Mouse (Mus musculus) forebrain, embryonic 15.5 days (tissue): ENCODE data around the gene Rhox4a. TPM values are rescaled to one million over a fixed set of nuclear protein-coding genes. Genes with fewer than 3 reads are reported as not detected.
"Not testable (repeated sequence)": the region's sequence is repeated elsewhere in the genome, so short reads cannot be mapped to it uniquely, and the experiment has no call there.

Source experiments
- ATAC-seq: fragments of 200-750 bp; cut with Nextera tagmentation; replicated peaks from 2 replicates; pipeline ENCODE4 v1.8.0; 2017; ENCODE audit warnings: mild to moderate bottlenecking, moderate TSS enrichment, moderate library complexity
- H3K27ac ChIP-seq: fragments of 300-500 bp; sonication (generic); replicated peaks from 2 replicates; pipeline ENCODE4 v1.5.1; 2015; ENCODE audit warnings: mild to moderate bottlenecking, inconsistent platforms
- H3K27me3 ChIP-seq: fragments of 300-500 bp; sonication (generic); 2 replicates; pipeline ENCODE4 v1.6.1; 2015; ENCODE audit warnings: inconsistent platforms
- H3K36me3 ChIP-seq: fragments of 300-500 bp; sonication (generic); 2 replicates; pipeline ENCODE4 v1.6.1; 2015; ENCODE audit warnings: mild to moderate bottlenecking, inconsistent platforms
- H3K4me1 ChIP-seq: fragments of 300-500 bp; sonication (generic); 2 replicates; pipeline ENCODE4 v1.6.1; 2015; ENCODE audit warnings: inconsistent platforms
- H3K4me2 ChIP-seq: fragments of 300-500 bp; sonication (generic); replicated peaks from 2 replicates; pipeline ENCODE4 v1.6.1; 2015; ENCODE audit warnings: mild to moderate bottlenecking, inconsistent platforms
- H3K4me3 ChIP-seq: fragments of 300-500 bp; sonication (generic); 2 replicates; pipeline ENCODE4 v1.5.1; 2015; ENCODE audit warnings: mild to moderate bottlenecking, inconsistent platforms
- H3K9ac ChIP-seq: fragments of 300-500 bp; sonication (generic); replicated peaks from 2 replicates; pipeline ENCODE4 v1.6.1; 2015; ENCODE audit warnings: mild to moderate bottlenecking, inconsistent platforms
- H3K9me3 ChIP-seq: fragments of 300-500 bp; sonication (generic); 2 replicates; pipeline ENCODE4 v1.6.1; 2016; ENCODE audit warnings: inconsistent platforms
- WGBS: fragments of 180-500 bp; shearing (Covaris S2); methylation state at CpG from one replicate; pipeline ENCODE4 v1.1.7; 2015; ENCODE audit warnings: mixed read lengths; 5-methylcytosine and 5-hydroxymethylcytosine counted together
- polyA plus RNA-seq: library from polyadenylated mRNA; unstranded; fragments of >200 nt; fragmentation: Nextera tagmentation; extraction: Ambion mirVana; gene quantifications from 2 replicates; pipeline ENCODE4 v1.2.1, GENCODE M21; 2015

Rhox4a gene
- polyA plus RNA-seq: not detected in 2 replicates

DNA sequence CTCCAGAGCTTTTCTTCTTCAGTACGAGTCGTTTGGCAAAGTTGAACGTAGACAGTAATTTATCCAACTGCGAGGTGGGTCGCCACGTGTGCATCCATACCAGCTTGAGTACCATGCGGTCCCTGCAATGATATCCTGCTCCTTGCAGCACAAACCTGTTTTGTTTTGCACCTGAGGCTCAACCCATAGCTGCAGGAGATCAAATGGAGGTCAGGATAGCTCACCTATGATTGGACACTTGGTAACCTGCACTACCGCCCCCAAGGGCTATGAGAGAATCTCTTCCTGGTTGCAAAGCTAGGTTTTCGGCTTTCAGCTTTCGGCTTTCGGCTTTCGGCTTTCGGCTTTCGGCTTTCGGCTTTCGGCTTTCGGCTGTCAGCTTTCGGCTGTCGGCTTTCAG lies at the start of gene Rhox4a:
TSS of gene Rhox4a (plus strand) at position 301 of the 400 bp plus-strand sequence.
- H3K4me2 ChIP-seq, H3K9ac ChIP-seq, H3K9me3 ChIP-seq, ATAC-seq, H3K4me3 ChIP-seq, H3K4me1 ChIP-seq, H3K27ac ChIP-seq, H3K27me3 ChIP-seq, H3K36me3 ChIP-seq: not testable (repeated sequence)
- 94% methylated on average over 11 of the region's 19 CpGs for WGBS

GRCm38 (mm10) chrX:37222158-37222557 lies 43.0 kb upstream of the Rhox4a start, which contains the start of gene Rhox1:
Gene Rhox1 (minus strand): TSS chrX:37222258.
- not testable (repeated sequence) for H3K4me3 ChIP-seq, H3K36me3 ChIP-seq, H3K4me2 ChIP-seq, H3K27me3 ChIP-seq, H3K4me1 ChIP-seq, H3K9me3 ChIP-seq, H3K27ac ChIP-seq, ATAC-seq, H3K9ac ChIP-seq
- 81% methylated on average over 1 of the region's 1 CpGs for WGBS

GRCm38 (mm10) chrX:37244676-37245075 lies 20.5 kb upstream of the Rhox4a start, which contains the start of gene Rhox2a:
Gene Rhox2a (plus strand): TSS chrX:37244976.
- not testable (repeated sequence) for H3K4me1 ChIP-seq, H3K9me3 ChIP-seq, H3K27ac ChIP-seq, H3K9ac ChIP-seq, ATAC-seq, H3K4me2 ChIP-seq, H3K4me3 ChIP-seq, H3K27me3 ChIP-seq, H3K36me3 ChIP-seq
- WGBS: 100% methylated on average over 2 of the region's 9 CpGs

DNA sequence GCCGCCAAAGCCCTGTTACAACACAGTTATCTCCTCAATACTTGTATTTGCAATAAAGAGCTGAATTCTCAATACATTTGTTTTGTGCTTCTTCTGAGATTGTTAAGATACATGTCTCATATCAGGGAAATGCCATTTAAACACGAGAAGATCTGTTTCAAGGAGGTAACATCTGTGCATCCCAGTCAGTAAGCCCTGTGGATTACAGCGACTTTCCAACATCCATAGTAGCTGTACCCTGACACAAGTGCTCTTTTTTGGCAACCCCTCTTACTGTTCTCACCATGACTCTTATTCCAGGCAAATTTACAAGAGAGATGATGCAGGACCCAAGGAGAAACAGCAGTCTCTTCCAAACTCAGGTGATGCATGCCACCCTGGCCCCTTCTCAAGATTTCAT lies 15.5 kb upstream of the Rhox4a start, which contains the start of gene Rhox3a:
TSS of gene Rhox3a (plus strand) at position 301 of the 400 bp plus-strand sequence.
- H3K4me3 ChIP-seq, H3K36me3 ChIP-seq, ATAC-seq, H3K4me1 ChIP-seq, H3K27ac ChIP-seq, H3K9ac ChIP-seq, H3K27me3 ChIP-seq, H3K9me3 ChIP-seq, H3K4me2 ChIP-seq: not testable (repeated sequence)
- WGBS: 93% methylated on average over 1 of the region's 3 CpGs

Other genes with a start within 250 kb of the Rhox4a start
- not detected in 2 replicates for gene Sowahd, start 216.5 kb upstream of the Rhox4a start, polyA plus RNA-seq
- 336 and 348 TPM in 2 replicates for gene Rpl39, start 179.9 kb upstream of the Rhox4a start, polyA plus RNA-seq
- 27.2 and 30.3 TPM in 2 replicates for gene Upf3b, start 155.0 kb upstream of the Rhox4a start, polyA plus RNA-seq
- gene Nkap, start 138.5 kb upstream of the Rhox4a start, polyA plus RNA-seq: 19.1 and 20.3 TPM in 2 replicates
- 0.20 and 0.22 TPM in 2 replicates for gene Akap14, start 96.5 kb upstream of the Rhox4a start, polyA plus RNA-seq
- gene Ndufa1, start 74.2 kb upstream of the Rhox4a start, polyA plus RNA-seq: 449 and 519 TPM in 2 replicates
- 14.3 and 15.9 TPM in 2 replicates for gene Rnf113a1, start 74.1 kb upstream of the Rhox4a start, polyA plus RNA-seq
- not detected in 2 replicates for gene Gm9, start 54.3 kb upstream of the Rhox4a start, polyA plus RNA-seq
- not detected in 2 replicates for gene Rhox1, start 43.1 kb upstream of the Rhox4a start, polyA plus RNA-seq
- gene Rhox2a, start 20.4 kb upstream of the Rhox4a start, polyA plus RNA-seq: not detected in 2 replicates
- not detected in 2 replicates for gene Rhox3a, start 15.4 kb upstream of the Rhox4a start, polyA plus RNA-seq
- gene Rhox3a2, start 114.7 kb downstream of the Rhox4a start, polyA plus RNA-seq: not detected in 2 replicates
- gene Rhox4a2, start 125.5 kb downstream of the Rhox4a start, polyA plus RNA-seq: not detected in 2 replicates
- gene Rhox2b, start 146.7 kb downstream of the Rhox4a start, polyA plus RNA-seq: not detected in 2 replicates
- gene Rhox4b, start 167.2 kb downstream of the Rhox4a start, polyA plus RNA-seq: not detected in 2 replicates
- not detected in 2 replicates for gene Rhox2c, start 188.3 kb downstream of the Rhox4a start, polyA plus RNA-seq
- not detected in 2 replicates for gene Rhox3c, start 193.2 kb downstream of the Rhox4a start, polyA plus RNA-seq
- not detected in 2 replicates for gene Rhox4c, start 215.0 kb downstream of the Rhox4a start, polyA plus RNA-seq
- not detected in 2 replicates for gene Rhox2d, start 228.1 kb downstream of the Rhox4a start, polyA plus RNA-seq
- gene Rhox4d, start 249.0 kb downstream of the Rhox4a start, polyA plus RNA-seq: not detected in 2 replicates